Mouse (Mus musculus) left cerebral cortex, postnatal 10 days (tissue): Measurements from ENCODE around the gene Apc2. TPM values are rescaled to one million over a fixed set of nuclear protein-coding genes. Genes with fewer than 3 reads are reported as not detected.
A peak's percentile ranks its signal among the peaks of the same experiment; 100 is the strongest.

ENCODE experiments used
- DNase-seq, 2 experiments: peaks; one replicate each; pipeline ENCODE4 v3.0.0; 2021 to 2022; ENCODE audit warnings: low spot score in 2 of 2, mixed read lengths in 1 of 2; ENCODE audit errors: extremely low spot score in 1 of 2
- intact Hi-C: fragments of 180-260 bp; cut with DNase I; formaldehyde crosslinking; loops from one replicate; pipeline ENCODE4 v1.15.1; 2025
- microRNA-seq: library from miRNA; unstranded; fragments of <30 nt; microRNA quantifications from one replicate; pipeline ENCODE4 v1.2.0, GENCODE M21; 2022
- total RNA-seq, 2 experiments: library from RNA; stranded (reverse); gene quantifications; 2 replicates each; pipeline ENCODE4 v1.2.3; 2021

Gene Apc2
- total RNA-seq, 2 experiments from 2014 or later: 175 to 194 TPM

DNA sequence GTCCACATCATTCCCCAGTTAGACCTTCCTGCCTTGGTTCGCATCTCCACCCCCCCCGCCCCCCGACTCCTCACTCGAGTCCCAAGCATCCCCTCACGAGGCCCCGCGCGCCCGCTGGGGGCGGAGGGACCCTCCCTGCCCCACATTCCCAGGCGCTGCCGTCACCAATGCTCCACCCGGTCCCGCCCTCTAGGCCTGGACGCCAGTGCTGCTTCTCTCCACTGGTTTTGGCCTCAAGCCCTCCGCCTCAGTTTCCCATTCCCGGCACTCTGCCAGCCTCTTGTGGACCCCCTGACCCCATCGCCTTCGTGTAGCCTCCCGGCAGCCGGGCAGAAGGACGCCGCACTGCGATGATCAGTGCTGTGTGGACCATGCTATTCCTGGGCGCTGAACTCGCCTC, 53.2 kb downstream of the Apc2 start:
- peak in 1 of 2 experiments; percentile 55 for DNase-seq
- intact Hi-C loops: loop anchor here (10.0 kb wide), 1 partner anchor 156 kb away; no protein-coding TSS in a partner anchor

GRCm38 (mm10) chr10:80350292-80350691, 54.5 kb downstream of the Apc2 start:
- intact Hi-C loops: no loop called here

GRCm38 (mm10) chr10:80351896-80352295, 56.1 kb downstream of the Apc2 start:
- intact Hi-C loops: no loop called here
- DNase-seq: no peak

More at GRCm38 (mm10) chr10:80350292-80350691, 54.5 kb downstream of the Apc2 start:
- peak; percentile 50 to 85 for DNase-seq

- no peak for DNase-seq
- intact Hi-C loops: no loop called here
Measured at GRCm38 (mm10) chr10:80352727-80353126, 57.0 kb downstream of the Apc2 start.

GRCm38 (mm10) chr10:80355431-80355830, 59.7 kb downstream of the Apc2 start:
- DNase-seq: no peak
- intact Hi-C loops: no loop called here

GRCm38 (mm10) chr10:80356001-80356682, 60.4 kb downstream of the Apc2 start, which contains the start of gene Plk5:
Gene Plk5, plus strand, starts transcription at chr10:80356459.
- DNase-seq: no peak

GRCm38 (mm10) chr10:80356737-80357136, 61.0 kb downstream of the Apc2 start:
- DNase-seq: no peak
- intact Hi-C loops: loop anchor here (2.0 kb wide), 1 partner anchor 16 kb away; no protein-coding TSS in a partner anchor

More at GRCm38 (mm10) chr10:80356001-80356682, 60.4 kb downstream of the Apc2 start, which contains the start of gene Plk5:
- intact Hi-C loops: loop anchor here (2.0 kb wide), 1 partner anchor 17 kb away; no protein-coding TSS in a partner anchor

DNA sequence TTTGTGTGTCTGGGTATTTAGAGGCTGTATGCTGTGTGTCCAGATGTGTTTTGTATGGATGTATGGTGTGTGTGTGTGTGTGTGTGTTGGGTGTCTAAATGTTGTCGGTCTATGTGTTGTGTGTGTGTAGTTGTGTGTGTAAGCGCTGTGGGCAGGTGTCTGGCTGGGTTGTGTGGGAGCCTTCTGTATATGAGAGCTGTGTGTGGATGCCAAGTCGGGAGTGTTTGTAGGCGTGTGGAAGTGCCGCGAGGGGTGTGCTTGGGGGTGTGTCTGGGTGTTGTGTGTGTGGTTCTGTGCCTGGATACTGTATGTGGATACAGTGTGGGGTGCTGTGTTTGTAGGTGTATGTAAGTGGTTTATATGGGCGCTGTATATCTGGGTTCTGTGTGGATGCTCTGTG, 61.6 kb downstream of the Apc2 start:
- no peak for DNase-seq
- intact Hi-C loops: loop anchor here (2.0 kb wide), 1 partner anchor 15 kb away; no protein-coding TSS in a partner anchor

DNA sequence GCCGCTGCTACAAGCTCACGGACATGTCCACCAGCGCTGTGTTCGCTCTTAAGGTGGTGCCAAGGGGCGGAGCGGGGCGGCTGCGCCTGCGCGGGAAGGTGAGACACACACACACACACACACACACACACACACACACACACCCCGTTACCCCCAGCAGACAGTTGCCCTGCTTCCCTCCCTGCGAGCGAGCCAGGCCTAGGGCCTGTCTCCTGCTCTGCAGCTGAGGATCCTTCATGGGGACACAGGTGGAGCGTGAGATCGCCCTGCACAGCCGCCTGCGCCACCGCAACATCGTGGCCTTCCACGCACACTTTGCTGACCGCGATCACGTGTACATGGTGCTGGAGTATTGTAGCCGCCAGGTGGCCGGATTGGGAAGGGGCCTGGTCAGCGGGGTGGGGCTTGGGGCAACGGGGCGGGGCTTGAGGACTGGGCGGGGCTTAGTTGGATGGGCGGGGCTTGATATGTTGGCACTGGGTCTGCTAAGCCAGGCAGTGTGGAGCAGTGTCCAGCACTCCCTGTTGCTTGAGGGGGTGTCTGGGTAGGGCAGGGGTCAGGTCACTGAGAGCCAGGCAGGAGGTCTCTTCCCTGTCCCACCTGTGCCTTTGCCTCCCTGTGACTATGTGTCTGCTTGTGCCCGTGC, 62.3 kb downstream of the Apc2 start:
- intact Hi-C loops: loop anchor here (2.0 kb wide), 1 partner anchor 15 kb away; no protein-coding TSS in a partner anchor
- DNase-seq: peak in 1 of 2 experiments; percentile 59

DNA sequence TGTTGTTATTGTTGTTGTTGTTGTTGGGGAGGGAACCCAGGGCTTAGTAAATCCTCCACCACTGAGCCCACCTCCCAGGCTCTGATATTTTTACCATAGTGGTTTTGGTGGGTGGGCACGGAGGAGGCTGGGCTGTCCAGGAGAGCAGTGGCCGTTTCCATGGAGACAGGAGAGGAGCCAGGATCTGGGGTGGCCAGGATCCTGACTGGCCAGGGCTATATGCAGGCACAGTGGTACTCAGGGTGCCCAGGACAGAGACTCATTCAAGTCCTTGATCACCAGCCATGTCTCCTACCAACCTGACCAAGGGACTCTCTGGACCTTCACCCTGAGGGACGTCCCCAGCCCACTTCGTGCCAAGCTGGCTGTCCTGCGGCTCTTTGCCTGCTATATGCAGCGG, 68.0 kb downstream of the Apc2 start:
- intact Hi-C loops: no loop called here
- no peak for DNase-seq

GRCm38 (mm10) chr10:80365736-80366135, 70.0 kb downstream of the Apc2 start:
- intact Hi-C loops: no loop called here
- DNase-seq: no peak

Small RNA genes lying within 50 kb of the gene (microRNA-seq; reads per million reads assigned to microRNA genes)
- gene Mir6911: 3.7 reads per million, percentile 9 among the genes with 10 or more reads in this experiment

Other genes starting within 250 kb of the Apc2 start
- 100 to 1,000 TPM; 436 to 469 TPM for gene Gpx4, start 248.8 kb upstream of the Apc2 start, total RNA-seq
- 10 to 100 TPM; 20.4 to 21.2 TPM for gene Sbno2, start 190.4 kb upstream of the Apc2 start, total RNA-seq
- gene Stk11, start 180.2 kb upstream of the Apc2 start, total RNA-seq: 10 to 100 TPM; 81.6 to 93.4 TPM
- 100 to 1,000 TPM; 342 to 379 TPM for gene Atp5d, start 157.3 kb upstream of the Apc2 start, total RNA-seq
- gene Cbarp, start 155.1 kb upstream of the Apc2 start, total RNA-seq: 100 to 1,000 TPM; 394 to 415 TPM
- 100 to 1,000 TPM in 1 of 2 experiments, 10 to 100 TPM in 1; 92.6 to 103 TPM for gene Midn, start 147.7 kb upstream of the Apc2 start, total RNA-seq
- gene Cirbp, start 130.0 kb upstream of the Apc2 start, total RNA-seq: 100 to 1,000 TPM; 138 to 151 TPM
- 1 to 10 TPM; 4.5 TPM for gene 1600002K03Rik, start 123.0 kb upstream of the Apc2 start, total RNA-seq
- 10 to 100 TPM; 18.4 to 19.1 TPM for gene Efna2, start 116.5 kb upstream of the Apc2 start, total RNA-seq
- gene Mum1, start 69.5 kb upstream of the Apc2 start, total RNA-seq: 10 to 100 TPM; 43.5 to 45.3 TPM
- gene Ndufs7, start 46.9 kb upstream of the Apc2 start, total RNA-seq: 100 to 1,000 TPM; 142 to 161 TPM
- 10 to 100 TPM; 25.9 to 26.0 TPM for gene Gamt, start 35.0 kb upstream of the Apc2 start, total RNA-seq
- gene Dazap1, start 34.5 kb upstream of the Apc2 start, total RNA-seq: 10 to 100 TPM; 95.2 to 98.6 TPM
- gene Rps15, start 3.5 kb upstream of the Apc2 start, total RNA-seq: 100 to 1,000 TPM; 784 to 803 TPM
- 10 to 100 TPM; 19.9 to 21.0 TPM for gene 2310011J03Rik, start 24.6 kb downstream of the Apc2 start, total RNA-seq
- gene Pcsk4, start 33.5 kb downstream of the Apc2 start, total RNA-seq: 1 to 10 TPM; 9.8 to 9.9 TPM
- gene Reep6, start 34.0 kb downstream of the Apc2 start, total RNA-seq: 10 to 100 TPM in 1 of 2 experiments, 1 to 10 TPM in 1; 9.3 to 10.1 TPM
- under 1 TPM; 0.66 to 0.85 TPM for gene Adamtsl5, start 52.4 kb downstream of the Apc2 start, total RNA-seq
- 1 to 10 TPM; 3.1 to 5.1 TPM for gene Plk5, start 60.5 kb downstream of the Apc2 start, total RNA-seq
- 10 to 100 TPM; 31.1 to 35.4 TPM for gene Mex3d, start 91.7 kb downstream of the Apc2 start, total RNA-seq
- gene Mbd3, start 103.6 kb downstream of the Apc2 start, total RNA-seq: 100 to 1,000 TPM; 121 to 124 TPM
- 100 to 1,000 TPM; 508 to 513 TPM for gene Uqcr11, start 110.9 kb downstream of the Apc2 start, total RNA-seq
- gene Tcf3, start 137.7 kb downstream of the Apc2 start, total RNA-seq: 10 to 100 TPM; 29.6 to 31.1 TPM
- not detected for gene Onecut3, start 198.9 kb downstream of the Apc2 start, total RNA-seq
- under 1 TPM; 0.14 to 0.49 TPM for gene Atp8b3, start 243.1 kb downstream of the Apc2 start, total RNA-seq